Mouse (Mus musculus) cerebellum, adult 9-11 months (tissue): Measurements from ENCODE around the gene Acacb.
A peak's percentile ranks its signal among the peaks of the same experiment; 100 is the strongest.

Experiments used
- DNase-seq: peaks from one replicate; pipeline ENCODE4 v3.0.0; 2022

Acacb gene

GRCm38 (mm10) chr5:114137481-114138276 lies 8.7 kb upstream of the Acacb start:
- no peak for DNase-seq

- no peak for DNase-seq
Measured at GRCm38 (mm10) chr5:114138277-114139164, 7.8 kb upstream of the Acacb start.

GRCm38 (mm10) chr5:114139175-114139574 lies 7.2 kb upstream of the Acacb start:
- DNase-seq: peak; percentile 64

GRCm38 (mm10) chr5:114147043-114147972 lies 973 bp downstream of the Acacb start:
- no peak for DNase-seq

GRCm38 (mm10) chr5:114152359-114153092 lies 6.2 kb downstream of the Acacb start:
- DNase-seq: no peak

GRCm38 (mm10) chr5:114153490-114153889 lies 7.2 kb downstream of the Acacb start:
- no peak for DNase-seq

- DNase-seq: no peak
Measured at GRCm38 (mm10) chr5:114154765-114155164, 8.4 kb downstream of the Acacb start.

GRCm38 (mm10) chr5:114155168-114155933 lies 9.0 kb downstream of the Acacb start:
- no peak for DNase-seq

GRCm38 (mm10) chr5:114157236-114157635 lies 10.9 kb downstream of the Acacb start:
- DNase-seq: no peak

GRCm38 (mm10) chr5:114161424-114161823 lies 15.1 kb downstream of the Acacb start:
- DNase-seq: no peak

GRCm38 (mm10) chr5:114162106-114162815 lies 15.9 kb downstream of the Acacb start:
- no peak for DNase-seq

- DNase-seq: no peak
Measured at GRCm38 (mm10) chr5:114163117-114163696, 16.9 kb downstream of the Acacb start.

- DNase-seq: no peak
Measured at GRCm38 (mm10) chr5:114170345-114170744, 24.0 kb downstream of the Acacb start.

- no peak for DNase-seq
Measured at GRCm38 (mm10) chr5:114172936-114173335, 26.6 kb downstream of the Acacb start.

GRCm38 (mm10) chr5:114173458-114173857 lies 27.1 kb downstream of the Acacb start:
- no peak for DNase-seq

- no peak for DNase-seq
Measured at GRCm38 (mm10) chr5:114173877-114174581, 27.7 kb downstream of the Acacb start.

- no peak for DNase-seq
Measured at GRCm38 (mm10) chr5:114174639-114175038, 28.3 kb downstream of the Acacb start.

- peak; percentile 66 for DNase-seq
Measured at GRCm38 (mm10) chr5:114175596-114176171, 29.3 kb downstream of the Acacb start.
